Mouse (Mus musculus) adrenal gland, postnatal 10 days (tissue): ENCODE measurements at regions not wholly inside any gene's neighbourhood (a gene's known extent, or its start where the extent isn't known, plus 50 kb on each side); places are given as distances from the start of the nearest gene placed in this dataset.
"Not testable (repeated sequence)": the region's sequence is repeated elsewhere in the genome, so short reads cannot be mapped to it uniquely, and the experiment has no call there.

ENCODE experiments used
- DNase-seq: peaks from one replicate; pipeline ENCODE4 v3.0.0; 2021; ENCODE audit warnings: mixed read lengths

DNA sequence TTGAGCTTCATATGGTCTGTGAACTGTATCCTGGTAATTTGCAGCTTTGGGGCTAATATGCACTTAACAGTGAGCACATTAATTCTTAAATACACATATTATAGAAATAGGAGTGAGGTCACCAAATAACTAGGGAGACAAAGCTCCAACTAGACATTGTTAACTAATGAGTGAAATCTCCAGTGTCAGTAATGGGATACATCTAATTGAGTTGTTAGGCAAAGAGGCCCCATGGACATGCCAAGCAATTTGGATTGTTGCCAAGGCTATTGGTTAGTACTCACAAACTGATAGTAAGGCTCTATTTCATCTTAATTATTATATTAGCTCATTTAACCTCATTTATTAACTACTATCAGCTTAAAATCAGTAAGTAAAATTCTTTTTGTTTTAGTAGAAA lies 698.5 kb downstream of the Triml1 start:
- no peak for DNase-seq

DNA sequence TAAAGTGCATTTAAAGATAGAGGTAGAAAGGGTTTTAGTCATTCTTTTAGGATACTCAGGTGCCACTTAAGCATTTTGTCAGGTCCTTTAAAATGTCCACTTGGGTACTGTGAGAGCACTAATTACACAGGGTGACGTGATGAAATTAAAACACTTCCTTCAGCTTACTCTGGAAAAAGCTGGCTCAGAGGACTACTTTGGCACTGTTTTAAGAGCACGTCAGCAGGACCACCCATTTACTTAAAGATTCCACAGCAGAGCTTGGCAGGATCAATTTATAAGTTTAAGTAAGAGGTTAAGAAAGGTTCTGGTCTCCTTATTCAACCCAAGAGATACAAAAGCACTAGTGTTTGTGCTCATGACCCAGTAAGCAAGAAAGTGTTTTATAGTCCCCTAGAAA lies 738.7 kb downstream of the Triml1 start:
- no peak for DNase-seq

DNA sequence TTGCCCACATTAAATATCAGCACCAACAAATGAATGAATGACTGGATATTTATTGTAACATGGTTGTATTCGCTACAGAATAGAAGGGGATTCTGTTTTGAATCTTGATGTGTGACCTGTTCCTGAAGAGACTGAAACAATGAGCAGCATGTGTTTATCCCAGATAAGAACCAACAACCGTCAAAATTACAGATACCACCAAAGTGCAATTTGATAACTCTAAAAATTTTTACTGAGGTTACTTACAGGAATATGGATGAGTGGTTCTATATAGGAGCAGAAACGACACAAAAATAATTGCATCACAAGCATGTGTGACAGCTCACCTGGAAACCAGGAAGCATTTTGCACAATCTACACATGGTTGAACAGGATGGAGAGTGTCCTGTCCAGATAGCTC lies 744.4 kb downstream of the Triml1 start:
- no peak for DNase-seq

DNA sequence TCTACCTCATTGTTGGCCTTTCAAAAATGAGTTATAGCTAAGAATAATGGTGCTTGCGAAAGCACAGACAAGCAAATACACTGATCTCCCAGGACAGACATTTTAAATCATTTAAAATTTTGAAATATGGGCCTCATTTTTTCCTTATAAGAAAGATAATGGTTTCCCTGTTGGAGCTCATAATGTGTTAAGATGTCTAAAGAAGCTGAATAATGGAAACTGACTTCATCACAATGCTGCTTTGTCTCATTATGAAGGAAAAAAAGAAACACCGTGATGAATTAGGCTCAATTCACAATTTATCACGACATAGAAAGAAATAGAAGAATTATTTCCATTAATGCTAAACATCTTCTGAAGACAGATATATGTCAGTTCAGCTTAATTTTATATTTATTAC lies 752.5 kb downstream of the Triml1 start:
- DNase-seq: no peak

DNA sequence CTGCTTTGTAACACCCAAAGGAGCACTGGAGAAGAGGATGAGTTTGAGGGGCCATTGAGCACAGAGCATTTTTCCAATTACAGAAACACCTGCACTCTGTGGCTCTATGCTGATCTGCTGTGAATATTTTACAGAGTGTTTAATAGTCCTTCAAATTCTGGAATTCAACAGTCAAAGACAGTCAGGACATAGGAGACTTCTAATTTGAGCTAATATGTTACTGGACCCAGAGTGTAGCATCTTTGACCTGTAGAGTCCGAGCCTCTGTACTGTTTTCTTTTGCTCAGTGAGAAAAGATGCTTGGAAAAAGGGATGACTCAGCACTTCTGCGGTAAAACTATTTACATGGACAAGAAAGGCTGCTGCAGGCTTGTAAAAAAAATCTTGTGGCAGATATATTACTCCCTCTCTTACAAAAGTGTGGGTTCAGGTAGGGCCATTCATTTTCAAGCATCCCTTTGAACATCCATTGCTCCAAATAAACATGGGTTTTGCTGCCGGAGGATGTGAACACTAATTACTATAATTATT lies 793.1 kb downstream of the Triml1 start:
- DNase-seq: no peak

DNA sequence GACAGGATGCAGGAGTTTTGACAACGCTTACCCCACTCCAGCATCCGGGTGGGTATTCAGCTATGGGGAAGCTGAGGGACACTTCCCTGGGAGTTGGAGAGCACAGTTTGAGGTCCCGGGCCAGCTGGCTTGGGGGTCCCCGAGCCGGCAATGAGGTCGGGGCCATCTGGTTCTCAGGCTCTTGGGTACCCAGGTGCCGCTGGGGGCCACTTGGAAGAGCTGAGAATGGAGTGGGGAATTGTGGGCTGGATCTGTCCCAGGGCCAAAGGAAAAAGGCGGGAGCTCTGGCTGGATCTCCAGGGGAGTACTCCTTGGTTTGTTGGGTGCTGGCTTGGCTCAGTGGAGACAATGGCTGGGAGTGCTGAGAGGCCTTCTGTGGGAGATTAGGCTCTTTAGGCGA lies 806.6 kb downstream of the Triml1 start:
- no peak for DNase-seq

DNA sequence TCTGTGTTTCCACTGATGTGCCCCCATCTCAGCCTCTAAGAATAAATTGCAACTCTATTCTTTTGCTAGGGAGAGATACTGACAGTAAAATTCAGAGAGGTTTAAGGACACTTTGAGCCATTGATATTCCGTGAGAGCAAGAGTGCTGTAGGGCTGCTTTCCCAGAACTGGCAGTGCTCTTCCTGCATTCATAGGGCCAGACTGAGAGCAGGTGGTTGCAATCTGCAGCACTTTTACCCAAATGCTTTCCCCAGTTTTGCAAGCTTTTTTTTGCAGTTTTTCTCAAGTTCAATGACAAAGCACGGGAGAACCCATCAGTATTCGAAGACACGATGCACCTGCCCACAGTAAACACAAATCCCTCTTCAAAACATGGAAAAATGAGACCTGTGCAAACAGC lies 816.6 kb downstream of the Triml1 start:
- DNase-seq: no peak

DNA sequence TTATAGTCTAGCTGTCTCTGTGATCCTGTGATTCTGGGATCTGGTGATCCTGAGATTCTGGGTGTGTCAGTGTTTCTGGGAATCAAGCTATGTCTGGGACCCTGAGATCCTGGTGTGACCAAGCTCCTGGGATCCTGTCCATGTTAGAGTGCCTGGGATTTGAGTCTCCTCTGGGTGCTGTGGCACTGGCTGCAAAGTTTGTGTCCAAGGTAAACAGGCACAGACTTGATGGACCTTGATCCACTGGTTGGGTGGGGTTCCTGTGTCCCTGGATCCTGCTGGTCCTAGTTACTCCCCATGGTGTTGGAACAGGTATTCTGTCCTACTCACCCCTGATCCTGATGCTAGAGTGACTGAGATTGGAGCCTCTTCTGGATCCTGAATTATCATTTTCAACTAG lies 818.4 kb downstream of the Triml1 start:
- no peak for DNase-seq

DNA sequence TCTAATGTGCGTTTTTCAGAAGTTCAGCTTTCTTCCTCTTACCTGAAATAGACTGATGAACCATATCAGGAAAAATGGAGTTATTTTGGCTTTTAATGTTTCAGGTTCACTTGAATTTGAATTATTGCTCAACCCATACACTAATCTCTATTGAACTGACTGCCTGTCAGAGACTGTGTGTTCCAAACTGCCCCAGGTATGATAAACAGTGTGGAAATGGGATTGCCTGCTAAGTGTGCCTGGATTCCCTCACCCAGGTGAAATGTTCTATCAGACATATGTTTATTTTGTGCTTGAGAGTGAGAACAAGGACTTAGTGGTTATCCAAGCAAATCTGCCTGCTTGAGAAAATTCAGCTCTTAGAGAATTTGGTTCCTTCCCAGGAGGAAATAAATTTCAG lies 830.2 kb downstream of the Triml1 start:
- no peak for DNase-seq

DNA sequence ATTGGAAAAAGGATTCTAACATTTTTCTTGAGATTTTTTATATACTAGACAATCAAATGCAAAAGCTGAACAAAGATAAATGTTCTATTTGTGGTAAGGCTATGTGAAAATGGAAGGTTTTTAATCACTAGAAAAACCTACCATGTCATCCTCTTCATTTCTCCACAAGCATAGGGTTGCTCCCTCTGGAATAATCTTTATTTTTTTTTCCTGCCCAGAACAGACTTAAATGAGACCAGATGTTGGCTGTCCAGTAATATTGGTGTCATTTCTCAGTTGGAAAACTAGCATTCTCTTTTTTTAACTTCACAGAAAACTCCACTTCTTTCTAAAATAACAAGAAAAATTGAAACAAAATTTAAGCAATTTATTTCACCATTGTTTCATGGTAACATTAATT lies 849.9 kb downstream of the Triml1 start:
- DNase-seq: no peak

DNA sequence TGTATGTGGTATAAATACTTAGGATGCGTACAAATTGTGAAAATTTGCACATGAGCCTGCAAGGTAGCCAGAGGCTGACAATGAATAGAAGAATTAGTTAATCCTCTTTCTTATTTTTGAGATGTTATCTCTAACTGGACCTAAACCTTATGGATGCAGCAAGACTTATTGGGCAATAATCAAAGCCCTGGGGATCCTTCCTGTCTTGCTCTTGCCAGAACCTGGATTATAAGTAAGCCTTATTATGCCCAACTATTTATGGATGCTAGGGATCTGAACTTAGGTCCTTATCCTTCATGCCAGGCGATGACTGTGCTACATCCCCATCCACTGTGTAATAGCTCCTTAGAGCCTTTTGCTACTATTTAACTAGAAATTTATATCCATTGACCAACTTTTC lies 859.3 kb downstream of the Triml1 start:
- no peak for DNase-seq

DNA sequence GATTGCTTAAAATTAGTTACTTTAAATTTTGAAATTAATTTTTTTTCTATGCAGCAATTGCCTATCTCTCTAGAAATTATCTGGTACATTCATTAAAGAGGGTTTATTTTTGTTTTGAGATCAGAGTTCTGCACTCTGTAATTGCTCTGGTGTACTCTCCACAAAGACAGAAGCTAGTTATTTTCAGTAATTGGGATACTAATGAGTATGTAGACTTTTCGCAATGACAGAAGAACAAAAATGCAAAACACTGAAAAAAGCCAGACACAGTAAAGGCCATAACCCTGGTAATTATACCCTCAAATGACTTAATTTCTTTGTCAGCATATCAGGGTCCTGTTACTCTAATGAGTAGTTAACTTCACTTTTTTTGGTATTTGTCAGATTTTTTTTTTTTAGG lies 836.5 kb upstream of the Frg1 start:
- no peak for DNase-seq

DNA sequence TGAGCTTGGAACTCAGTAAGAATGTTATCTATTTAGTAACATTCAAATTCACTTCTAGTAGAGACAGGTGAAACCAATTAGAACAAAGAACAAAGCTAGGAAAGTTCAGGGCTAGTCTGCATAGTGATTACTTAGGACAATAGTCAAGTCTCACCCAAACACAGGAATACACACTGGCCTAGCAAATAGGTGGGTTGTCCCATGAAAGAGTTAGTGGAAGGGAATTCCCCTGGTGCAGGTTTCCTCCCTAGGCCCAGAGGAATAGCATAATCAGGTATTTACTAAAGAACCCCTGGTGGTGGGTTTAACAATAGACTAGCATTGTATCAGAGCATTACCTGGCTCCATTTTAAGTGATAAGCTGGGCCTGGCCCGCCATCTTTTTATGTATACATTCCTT lies 825.4 kb upstream of the Frg1 start:
- DNase-seq: not testable (repeated sequence)

DNA sequence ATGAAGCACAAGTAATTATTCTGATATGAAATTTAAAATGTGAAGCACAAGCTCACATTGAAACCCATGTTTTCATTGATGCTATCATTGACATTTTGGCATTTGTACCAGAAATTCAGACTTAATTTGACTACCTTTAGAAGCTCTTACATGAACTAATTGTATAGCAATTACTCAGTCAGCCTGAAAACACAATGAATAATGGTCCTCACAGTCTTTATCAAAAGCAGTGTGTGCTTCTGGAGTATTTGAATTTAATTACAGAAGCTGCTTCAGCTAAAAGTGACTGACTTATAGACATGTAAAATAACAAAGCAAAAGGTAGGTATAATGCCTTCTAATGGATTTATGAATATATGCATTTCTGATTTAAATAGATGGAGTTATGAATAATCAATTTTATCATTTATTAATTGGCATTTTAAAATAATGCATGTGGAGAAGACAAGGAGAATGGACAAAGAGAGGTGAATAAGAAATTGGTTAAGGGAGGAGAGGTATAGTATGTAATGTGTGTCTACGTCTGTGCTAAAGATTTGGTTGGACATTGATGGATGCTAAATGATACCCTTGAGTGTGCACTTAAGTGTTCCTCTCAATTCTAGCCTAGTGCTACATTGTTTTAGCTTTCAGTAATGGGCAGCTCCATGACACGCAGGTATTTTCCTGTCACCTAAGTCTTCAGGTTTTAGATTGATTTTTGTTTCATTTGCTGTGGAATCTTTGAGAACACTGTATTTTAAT lies 803.2 kb upstream of the Frg1 start:
- no peak for DNase-seq

DNA sequence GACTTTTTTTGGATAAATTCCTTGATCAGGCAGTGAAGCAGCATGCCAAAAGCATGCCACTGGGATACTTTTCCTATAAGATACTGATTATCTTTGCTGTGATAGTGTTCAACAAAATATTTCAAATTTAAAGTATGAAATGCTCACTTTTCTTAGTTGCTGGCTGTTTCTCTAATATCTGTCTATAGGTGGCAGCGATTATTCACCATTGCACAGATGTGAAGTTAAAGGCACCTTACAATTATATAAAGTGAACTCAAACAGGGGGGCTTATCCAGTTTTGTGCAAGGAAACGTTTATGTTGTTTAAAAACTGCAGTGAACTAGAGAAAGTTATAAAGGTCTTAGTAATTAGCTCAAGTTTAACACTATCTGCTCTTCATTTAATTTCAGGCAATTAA lies 794.1 kb upstream of the Frg1 start:
- no peak for DNase-seq

DNA sequence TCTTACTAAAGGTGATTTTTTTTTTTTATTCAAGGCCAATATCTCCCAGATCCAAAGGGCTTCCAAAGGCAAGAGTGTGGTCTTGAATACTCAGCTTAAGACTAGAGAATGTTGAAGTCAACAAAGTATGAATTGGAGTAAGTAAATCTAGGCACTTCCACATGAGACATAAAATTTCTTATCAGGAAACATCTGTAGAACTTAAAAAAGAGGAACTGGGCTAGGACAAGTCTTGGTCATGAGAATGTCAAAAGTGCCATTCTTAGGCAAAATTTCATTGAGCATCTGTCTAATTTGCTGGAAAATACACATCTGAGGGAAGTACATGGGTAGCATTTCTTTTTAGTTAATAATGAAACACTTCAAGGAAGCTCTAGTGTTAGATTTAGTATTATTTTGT lies 793.1 kb upstream of the Frg1 start:
- no peak for DNase-seq

DNA sequence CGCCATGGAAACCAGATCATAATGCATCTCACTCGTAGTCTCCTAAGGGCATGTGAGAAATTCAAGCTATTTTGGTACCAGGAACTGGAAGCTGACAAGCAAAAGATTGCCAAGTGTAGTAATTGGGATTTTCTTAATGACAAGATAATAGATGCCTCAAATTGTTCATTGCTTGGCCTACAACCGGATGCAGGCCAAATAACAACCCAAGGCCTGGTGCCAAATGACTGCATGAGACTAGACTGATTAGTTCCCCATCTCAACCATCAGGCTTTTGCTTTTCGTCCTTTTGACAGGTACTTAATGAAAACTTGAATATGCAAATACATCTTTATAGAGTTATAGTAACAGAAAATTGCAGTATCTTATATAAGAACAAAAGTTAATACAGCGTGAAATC lies 780.4 kb upstream of the Frg1 start:
- DNase-seq: no peak

DNA sequence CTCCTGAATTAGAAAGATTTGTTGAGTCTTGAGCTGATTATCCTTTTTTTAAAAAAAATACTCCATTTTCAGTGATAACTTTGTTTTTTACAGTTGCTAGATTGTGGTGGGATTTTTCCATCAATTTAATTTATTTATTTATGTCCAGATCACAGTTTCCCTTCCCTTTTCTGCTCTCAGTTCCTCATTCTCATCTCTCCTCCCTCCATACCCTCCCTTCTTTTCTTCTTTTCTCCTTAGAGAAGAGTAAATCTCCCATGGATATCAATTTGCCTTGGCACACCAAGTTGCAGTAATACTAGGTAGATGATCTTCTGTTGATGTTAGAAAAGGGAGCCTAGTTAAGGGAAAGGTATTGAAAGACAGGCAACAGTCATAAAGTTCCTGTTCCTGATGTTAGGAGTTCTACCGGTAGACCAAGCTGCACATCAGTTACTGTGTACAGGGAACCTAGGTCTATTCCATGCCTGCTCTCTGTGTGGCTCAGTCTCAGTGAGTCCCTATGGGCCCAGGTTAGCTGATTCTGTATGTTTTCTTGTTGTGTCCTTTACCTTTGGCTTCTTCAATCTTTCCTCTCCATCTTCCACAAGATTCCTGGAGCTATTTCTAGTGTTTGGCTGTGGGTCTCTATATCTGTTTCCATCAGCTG lies 777.2 kb upstream of the Frg1 start:
- DNase-seq: no peak

DNA sequence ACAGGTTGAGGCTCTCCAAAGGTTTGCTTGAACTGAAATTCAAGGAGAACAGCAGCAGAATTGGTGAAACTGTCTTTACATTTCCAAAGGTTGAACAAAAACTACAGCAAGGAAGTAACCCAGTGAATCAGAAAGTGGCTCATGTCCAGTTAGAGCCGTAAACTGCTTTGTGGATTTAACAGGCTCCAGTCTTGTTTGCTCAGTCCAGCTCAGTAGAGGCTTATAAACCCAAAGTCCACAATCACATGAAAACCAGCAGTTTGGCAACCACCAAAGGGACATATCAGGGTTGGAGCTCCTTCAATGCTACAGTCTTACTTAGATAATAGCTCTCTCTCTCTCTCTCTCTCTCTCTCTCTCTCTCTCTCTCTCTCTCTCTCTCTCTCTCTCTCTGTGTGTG lies 770.2 kb upstream of the Frg1 start:
- no peak for DNase-seq

DNA sequence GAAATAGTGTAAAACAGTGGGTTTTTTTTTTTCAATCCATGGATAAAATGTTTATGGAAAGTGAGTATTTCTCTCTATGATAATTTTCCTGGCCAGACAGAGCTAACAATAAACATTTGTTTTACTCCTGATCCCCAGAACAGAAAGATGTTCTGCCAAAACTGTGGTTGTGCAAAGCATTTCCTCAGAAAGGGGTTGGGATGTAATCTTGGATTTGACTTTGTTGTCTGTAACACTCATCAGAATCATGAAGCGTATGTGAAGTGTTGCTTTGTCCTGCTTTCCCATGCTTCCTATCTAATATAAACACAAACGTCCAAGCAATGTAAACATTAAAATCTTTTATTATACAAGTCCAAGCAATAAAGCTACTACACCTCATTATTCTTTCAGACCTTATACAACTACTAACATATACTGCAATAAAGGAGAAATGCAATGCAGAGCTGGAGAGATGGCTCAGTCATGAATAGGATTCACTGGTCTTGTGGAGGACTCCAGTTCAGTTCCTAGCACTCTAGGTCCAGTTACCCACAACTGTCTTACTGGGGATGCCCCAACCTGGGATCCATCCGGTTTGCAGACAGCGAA lies 766.5 kb upstream of the Frg1 start:
- no peak for DNase-seq

DNA sequence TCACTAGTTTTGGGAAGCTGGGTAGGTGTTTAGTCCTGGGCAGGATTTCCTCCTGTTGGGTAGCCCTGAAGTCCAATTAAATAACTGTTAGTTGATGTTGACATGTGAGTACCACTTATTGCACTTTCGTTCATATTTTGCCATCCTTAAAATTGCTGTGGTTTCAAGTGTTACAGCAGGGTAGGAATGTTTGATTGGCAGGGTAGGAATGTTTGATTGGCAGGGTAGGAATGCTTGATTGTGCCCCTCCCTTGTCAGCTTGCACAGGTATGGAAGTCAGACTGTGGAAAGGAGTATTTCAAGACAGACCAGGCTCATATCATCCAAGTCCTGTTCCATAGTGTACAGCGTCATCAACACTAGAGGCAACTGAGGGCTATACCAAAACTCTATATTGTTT lies 745.6 kb upstream of the Frg1 start:
- no peak for DNase-seq

DNA sequence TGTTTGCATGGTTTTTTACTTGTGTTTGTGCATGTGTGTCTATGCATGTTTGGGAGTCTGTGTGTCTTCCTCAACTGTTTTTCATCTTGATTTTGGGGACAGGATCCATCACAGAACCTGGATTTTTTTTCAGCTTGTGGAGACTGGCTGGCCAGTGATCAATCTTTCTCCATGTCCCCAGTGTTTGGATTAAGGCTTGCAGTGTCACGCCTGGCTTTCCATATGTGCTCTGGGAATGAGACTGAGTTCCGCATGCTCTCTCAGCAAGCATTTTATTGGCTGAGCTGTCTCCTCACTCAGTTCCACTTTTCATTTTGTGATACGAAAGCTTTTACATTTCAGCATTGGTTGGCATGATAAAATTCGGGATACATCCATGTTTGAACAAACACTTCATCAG lies 740.1 kb upstream of the Frg1 start:
- no peak for DNase-seq

DNA sequence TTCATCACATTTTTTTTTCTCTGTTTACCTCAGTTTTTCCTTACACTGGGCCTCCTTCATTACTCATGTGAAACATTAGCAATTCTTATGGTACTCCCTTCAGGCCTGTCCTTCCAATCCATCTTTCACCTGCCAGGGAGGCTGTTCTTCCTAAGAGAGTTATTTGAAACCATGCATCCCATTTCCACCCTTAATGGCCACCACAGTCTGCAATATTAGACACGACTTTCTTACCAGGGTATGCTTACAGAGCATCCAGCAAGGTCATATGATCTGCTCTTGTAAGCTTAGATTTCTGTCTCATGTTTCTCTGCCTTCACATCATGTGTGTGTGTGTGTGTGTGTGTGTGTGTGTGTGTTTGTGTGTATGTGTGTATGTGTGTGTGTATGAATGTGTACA lies 739.7 kb upstream of the Frg1 start:
- DNase-seq: no peak

DNA sequence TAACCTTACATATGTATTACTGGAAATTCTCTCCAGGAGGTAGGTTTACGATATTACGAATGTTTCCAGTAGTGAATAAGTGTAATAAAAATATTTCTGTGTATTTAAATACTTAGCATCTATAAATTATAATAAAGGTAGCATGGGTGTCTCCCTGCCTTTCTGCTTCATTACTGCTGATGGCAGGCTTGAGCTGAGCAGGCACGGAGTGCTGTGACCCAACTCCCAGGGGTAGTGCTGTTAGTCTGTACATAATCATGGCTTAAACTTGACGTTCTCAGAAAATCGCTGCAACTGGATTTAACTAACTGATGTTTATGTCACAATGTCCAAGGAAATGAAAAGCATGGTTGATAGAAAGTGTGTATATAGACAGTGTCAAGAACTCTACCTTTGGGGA lies 727.8 kb upstream of the Frg1 start:
- no peak for DNase-seq
